Mouse (Mus musculus) urinary bladder, adult 18-20 months (tissue): ENCODE data around the gene Smad6.
A peak's percentile ranks its signal among the peaks of the same experiment; 100 is the strongest.

ENCODE experiments used
- DNase-seq, 2 experiments: peaks; one replicate each; pipeline ENCODE4 v3.0.0; 2022; ENCODE audit warnings: low spot score in 2 of 2, mixed read lengths in 2 of 2

The Smad6 gene

DNA sequence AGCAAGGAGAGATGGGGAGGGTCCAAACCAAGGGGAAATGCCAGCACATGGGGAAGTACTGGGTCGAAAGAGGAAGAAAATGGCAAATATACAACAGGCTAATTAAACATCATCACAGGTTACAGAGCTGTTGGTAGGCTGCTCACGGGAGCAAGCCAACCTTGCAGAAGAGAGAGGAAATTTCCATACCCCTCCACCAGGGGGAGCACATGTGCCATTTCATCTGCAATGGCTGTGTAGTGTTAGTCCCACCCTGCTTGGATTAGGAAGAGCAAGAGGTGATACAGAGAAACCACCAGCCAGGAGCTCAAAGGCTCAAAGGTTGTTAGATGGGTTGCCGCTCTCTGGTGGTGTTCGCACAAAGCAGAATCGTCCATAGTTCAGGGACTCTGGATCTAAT is 105.9 kb downstream of the Smad6 start:
- DNase-seq = peak; percentile 46 to 59

DNA sequence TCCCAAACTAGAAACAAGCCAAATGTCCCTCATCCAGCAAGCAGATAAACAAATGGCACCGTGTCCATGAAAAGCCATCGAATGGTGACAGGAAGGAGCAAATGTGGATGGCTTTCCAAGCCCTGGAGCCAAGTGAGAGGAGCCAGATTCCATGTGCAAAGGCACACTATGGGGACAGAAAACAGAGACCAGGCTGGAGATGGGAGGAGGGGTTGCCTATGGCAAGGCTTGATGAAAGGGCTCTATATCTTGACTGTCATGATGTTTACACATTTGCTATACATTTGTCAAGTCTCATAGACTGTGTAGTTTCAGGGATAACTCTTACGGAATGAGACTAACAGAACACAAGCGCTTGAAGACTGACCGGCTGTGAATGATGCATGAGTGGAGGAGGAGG is 106.9 kb downstream of the Smad6 start:
- DNase-seq = no peak

DNA sequence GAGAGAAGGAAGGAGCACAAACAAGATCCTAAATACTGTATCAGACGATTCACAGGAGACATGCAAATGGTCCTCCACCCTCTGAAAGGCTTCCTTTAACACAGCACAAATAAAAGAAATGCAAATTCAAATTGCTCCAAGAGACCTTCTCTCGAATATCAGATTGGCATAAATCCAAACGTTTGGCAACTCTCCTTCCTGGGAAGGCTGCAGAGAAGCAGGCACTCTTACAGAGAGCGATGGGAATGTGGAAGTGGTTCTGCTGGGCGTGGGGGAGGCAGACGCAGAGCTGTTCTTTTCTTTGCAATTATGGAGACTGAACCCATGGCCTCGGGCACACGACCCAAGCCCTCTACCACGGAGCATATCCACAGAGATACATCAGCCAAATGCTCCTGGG is 109.8 kb downstream of the Smad6 start:
- no peak for DNase-seq

DNA sequence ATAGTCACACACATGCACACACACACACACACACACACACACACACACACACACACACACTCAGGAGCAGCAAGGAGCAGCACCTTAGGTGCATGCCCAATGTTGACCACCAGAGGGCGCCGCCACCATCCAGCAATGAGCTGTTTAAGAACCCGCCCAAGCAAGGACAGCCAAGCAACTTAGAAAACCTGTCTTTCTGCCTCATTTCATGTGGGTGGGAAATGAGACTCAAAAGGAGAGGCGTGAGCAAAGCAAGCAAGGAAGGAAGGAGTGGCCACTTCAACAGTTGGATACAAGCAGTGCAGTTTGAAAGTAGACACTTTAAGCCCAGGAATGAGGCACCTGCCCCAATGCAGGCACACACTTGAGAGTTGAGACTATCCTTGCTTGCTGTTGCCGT is 112.2 kb downstream of the Smad6 start:
- DNase-seq = peak; percentile 66 to 68

DNA sequence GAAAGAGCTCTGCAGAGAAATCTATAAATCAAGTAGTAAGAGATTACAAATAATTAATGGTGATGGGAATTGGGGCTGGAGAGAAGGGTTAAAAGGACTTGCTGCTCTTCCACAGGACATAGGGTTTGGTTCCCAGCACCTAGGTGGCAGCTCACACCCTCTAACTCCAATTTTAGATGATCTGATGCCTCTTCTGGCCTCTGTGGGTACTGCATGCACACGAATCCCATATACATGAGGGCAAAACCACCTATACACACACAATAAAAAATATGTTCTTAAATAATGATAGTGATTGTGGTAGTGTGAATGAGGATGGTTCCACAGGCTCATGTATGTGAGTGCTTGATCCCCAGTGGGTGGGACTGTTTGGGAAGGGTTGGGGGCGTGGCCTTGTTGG is 117.3 kb downstream of the Smad6 start:
- DNase-seq = no peak
